Mouse (Mus musculus) lung, embryonic 16.5 days (tissue): ENCODE measurements around the gene C2cd3. TPM values are rescaled to one million over a fixed set of nuclear protein-coding genes. Genes with fewer than 3 reads are reported as not detected.

ENCODE experiments used
- ATAC-seq: fragments of 200-750 bp; cut with Nextera tagmentation; 2 replicates; pipeline ENCODE4 v1.8.0; 2017; ENCODE audit warnings: low read depth, mild to moderate bottlenecking, moderate library complexity
- H3K27ac ChIP-seq: fragments of 300-500 bp; sonication (generic); 2 replicates; pipeline ENCODE4 v1.5.1; 2014; ENCODE audit warnings: mild to moderate bottlenecking, control low read depth, low read length
- H3K27me3 ChIP-seq: fragments of 300-500 bp; sonication (generic); 2 replicates; pipeline ENCODE4 v1.6.1; 2014; ENCODE audit warnings: low read depth, low read length, mixed read lengths; ENCODE audit not compliant: control insufficient read depth, insufficient read depth
- H3K36me3 ChIP-seq: fragments of 300-500 bp; sonication (generic); 2 replicates; pipeline ENCODE4 v1.6.1; 2014; ENCODE audit warnings: low read length; ENCODE audit not compliant: control insufficient read depth, insufficient read depth
- H3K4me1 ChIP-seq: fragments of 300-500 bp; sonication (generic); replicated peaks from 2 replicates; pipeline ENCODE4 v1.6.1; 2014; ENCODE audit warnings: low read length, mixed read lengths; ENCODE audit not compliant: control insufficient read depth, insufficient read depth
- H3K4me2 ChIP-seq: fragments of 300-500 bp; sonication (generic); 2 replicates; pipeline ENCODE4 v1.6.1; 2014; ENCODE audit warnings: low read depth, low read length, control low read depth
- H3K4me3 ChIP-seq: fragments of 300-500 bp; sonication (generic); 2 replicates; pipeline ENCODE4 v1.5.1; 2014; ENCODE audit warnings: mild to moderate bottlenecking, low read length, control low read depth
- H3K9ac ChIP-seq: fragments of 300-500 bp; sonication (generic); 2 replicates; pipeline ENCODE4 v1.6.1; 2014; ENCODE audit warnings: low read length, control low read depth
- H3K9me3 ChIP-seq: fragments of 300-500 bp; sonication (generic); 2 replicates; pipeline ENCODE4 v1.6.1; 2016; ENCODE audit warnings: low read length; ENCODE audit not compliant: control insufficient read depth
- whole genome bisulfite sequencing: fragments of 180-500 bp; shearing (Covaris S2); extraction: QIAGEN DNeasy Blood & Tissue Kit; methylation state at CpG from one replicate; pipeline ENCODE4 v1.1.7; 2014; 5-methylcytosine and 5-hydroxymethylcytosine counted together
- polyA plus RNA-seq: library from polyadenylated mRNA; unstranded; fragments of >200 nt; fragmentation: Nextera tagmentation; extraction: Ambion mirVana; gene quantifications from 2 replicates; pipeline ENCODE4 v1.2.1, GENCODE M21; 2015

Gene C2cd3
- polyA plus RNA-seq, 1 experiment from 2014 or later: 23.1 TPM

DNA sequence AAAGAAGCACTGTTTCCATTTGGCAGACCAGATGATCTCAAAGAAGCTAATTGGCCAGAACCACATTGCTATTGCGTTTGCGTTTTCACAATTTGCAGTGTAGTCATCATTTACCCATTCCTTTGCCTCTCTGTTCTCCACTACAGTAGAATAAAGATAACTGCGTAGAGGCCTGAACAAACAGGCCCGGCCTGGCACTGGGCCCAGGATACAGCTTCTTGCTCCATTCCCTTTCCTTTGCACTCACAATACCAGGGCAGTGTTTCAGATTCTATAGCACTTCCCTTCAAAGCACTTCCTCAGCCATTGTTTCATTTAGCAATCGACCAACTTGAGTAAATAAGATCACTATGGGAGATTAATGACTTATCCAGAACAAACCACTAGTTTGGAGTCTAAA lies 59.1 kb downstream of the C2cd3 start:
- Histone ChIP-seq H3K9me3 (no peaks in the 10 kb centered on the region), H3K27ac (no peak overlapping the region), H3K36me3 (peaks cover 24% of the 10 kb centered on the region), H3K4me3 (no peak overlapping the region), H3K27me3 (no peaks in the 10 kb centered on the region), H3K4me1 (no peaks in the 10 kb centered on the region), H3K4me2 (no peak overlapping the region), H3K9ac (no peak overlapping the region)
- peak; percentile 76 for ATAC-seq
- 61% methylated on average over 5 of the region's 5 CpGs for WGBS

DNA sequence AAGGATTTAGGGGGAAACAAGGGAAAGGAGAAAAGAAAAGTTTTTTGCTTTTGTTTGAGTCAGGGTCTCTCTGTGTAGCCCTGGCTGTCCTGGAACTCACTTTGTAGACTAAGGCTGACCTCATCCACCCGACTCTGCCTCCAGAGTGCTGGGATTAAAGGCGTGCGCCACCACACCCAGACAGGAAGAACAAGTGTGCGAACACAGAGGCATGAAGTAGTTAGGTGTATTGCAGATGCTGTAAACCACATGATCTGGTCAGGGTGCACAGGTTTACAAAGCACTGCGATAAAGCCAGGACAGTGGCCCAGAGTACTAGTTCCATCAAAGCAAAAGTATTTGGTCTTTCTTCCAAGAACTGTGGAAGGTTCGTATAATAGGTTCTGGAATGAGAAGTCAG lies 61.3 kb downstream of the C2cd3 start:
- WGBS: 89% methylated on average over 6 of the region's 6 CpGs
- peaks cover 19% of the 10 kb centered on the region for H3K36me3 ChIP-seq

DNA sequence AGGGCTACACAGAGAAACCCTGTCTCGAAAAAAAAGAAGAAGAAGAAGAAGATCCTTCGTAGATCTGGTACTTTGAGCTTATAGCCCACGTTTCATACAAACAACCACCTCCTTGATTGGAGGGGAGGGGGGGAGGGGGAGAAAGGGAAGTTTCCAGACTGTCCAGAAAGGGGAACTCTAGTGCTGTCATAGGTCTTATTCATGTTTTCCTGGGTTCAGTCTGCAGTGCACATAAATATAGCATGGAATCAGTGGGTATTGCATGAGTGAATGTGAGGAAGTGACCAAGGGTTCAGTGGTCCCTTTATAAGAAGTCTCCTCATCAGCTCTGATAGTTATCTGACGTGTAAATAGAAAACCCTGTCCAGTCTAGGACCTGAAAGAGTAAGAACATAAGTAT lies 71.7 kb downstream of the C2cd3 start:
- Histone ChIP-seq H3K27me3 (no peaks in the 10 kb centered on the region), H3K4me1 (no peaks in the 10 kb centered on the region), H3K9me3 (no peaks in the 10 kb centered on the region), H3K27ac (no peak overlapping the region), H3K4me3 (no peak overlapping the region), H3K9ac (no peak overlapping the region), H3K4me2 (no peak overlapping the region), H3K36me3 (peaks cover 23% of the 10 kb centered on the region)
- 83% methylated on average over 4 of the region's 4 CpGs for WGBS
- ATAC-seq: no peak

More for the DNA sequence above, 61.3 kb downstream of the C2cd3 start:
- Histone ChIP-seq H3K9ac (no peak overlapping the region), H3K27me3 (no peaks in the 10 kb centered on the region), H3K27ac (no peak overlapping the region), H3K4me2 (no peak overlapping the region), H3K9me3 (no peaks in the 10 kb centered on the region), H3K4me1 (no peaks in the 10 kb centered on the region), H3K4me3 (no peak overlapping the region)
- ATAC-seq: no peak

DNA sequence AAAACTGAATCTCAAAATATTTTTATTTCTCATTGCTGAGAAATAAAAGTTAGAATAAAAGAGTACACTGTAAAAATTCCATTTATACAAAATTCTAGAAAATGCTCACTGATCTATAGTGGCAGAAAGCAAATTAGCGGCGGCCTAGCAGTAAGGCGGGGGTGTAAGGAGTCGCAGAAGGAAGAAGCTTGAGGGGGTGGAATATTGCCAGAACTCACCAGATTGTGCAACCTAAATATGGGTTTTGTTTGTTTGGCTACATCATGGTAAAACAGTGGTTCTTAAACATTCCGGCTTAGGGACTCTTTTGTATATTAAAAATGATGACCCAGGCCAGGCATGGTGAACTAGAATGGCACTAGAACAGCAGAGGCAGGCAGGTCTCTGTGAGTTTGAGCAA lies 74.2 kb downstream of the C2cd3 start:
- WGBS: 90% methylated on average over 5 of the region's 5 CpGs
- Histone ChIP-seq H3K36me3 (peaks cover 23% of the 10 kb centered on the region), H3K27ac (no peak overlapping the region)

DNA sequence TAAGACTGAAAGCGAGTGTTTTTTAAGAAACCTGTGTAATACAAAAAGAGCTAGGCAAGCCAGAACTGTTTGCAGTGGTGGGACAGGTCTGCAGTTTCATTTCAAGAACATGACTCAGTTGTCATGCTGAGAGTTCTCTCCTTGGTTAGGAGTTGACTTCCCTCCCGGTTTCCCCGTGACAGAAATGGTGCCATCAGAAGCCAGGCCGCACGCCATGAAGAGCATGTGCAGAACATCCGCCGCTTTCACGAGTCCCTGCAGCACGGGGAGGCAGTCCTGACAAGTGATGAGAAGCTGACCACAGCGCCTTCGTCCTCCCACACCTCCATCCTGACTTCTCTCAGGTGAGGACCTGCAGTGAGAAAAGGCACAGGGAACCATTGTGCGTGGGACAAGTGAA lies 76.5 kb downstream of the C2cd3 start:
- H3K4me1 ChIP-seq: no peaks in the 10 kb centered on the region
- no peak overlapping the region for H3K9ac ChIP-seq
- ATAC-seq: no peak
- WGBS: 92% methylated on average over 12 of the region's 12 CpGs
- H3K4me3 ChIP-seq: no peak overlapping the region
- H3K9me3 ChIP-seq: no peaks in the 10 kb centered on the region
- H3K27me3 ChIP-seq: no peaks in the 10 kb centered on the region
- H3K4me2 ChIP-seq: no peak overlapping the region
- peaks cover 24% of the 10 kb centered on the region for H3K36me3 ChIP-seq
- no peak overlapping the region for H3K27ac ChIP-seq

More for the DNA sequence above, 74.2 kb downstream of the C2cd3 start:
- Histone ChIP-seq H3K9ac (no peak overlapping the region), H3K4me1 (no peaks in the 10 kb centered on the region), H3K9me3 (no peaks in the 10 kb centered on the region), H3K27me3 (no peaks in the 10 kb centered on the region), H3K4me3 (no peak overlapping the region), H3K4me2 (no peak overlapping the region)
- no peak for ATAC-seq

DNA sequence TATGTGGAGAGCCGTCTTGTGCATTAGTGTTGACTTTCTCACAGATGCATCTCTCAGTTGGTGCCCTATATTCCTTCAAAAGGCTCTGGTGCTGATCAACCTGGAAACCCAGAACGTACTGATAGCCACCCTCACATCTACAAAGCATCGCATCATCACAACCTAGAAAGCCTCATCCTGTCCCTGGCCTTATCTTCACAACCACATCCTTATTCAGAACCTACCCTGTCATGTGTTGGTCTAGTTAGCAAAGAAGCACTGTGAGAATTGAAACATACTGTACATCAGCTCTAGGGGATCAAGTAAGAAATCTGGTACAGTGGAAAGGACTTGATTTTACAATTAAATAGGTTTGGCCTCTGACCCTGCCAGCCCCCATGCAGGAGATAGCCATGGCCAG lies 77.0 kb downstream of the C2cd3 start:
- peaks cover 24% of the 10 kb centered on the region for H3K36me3 ChIP-seq
- no peak for ATAC-seq
- 86% methylated on average over 3 of the region's 3 CpGs for WGBS

DNA sequence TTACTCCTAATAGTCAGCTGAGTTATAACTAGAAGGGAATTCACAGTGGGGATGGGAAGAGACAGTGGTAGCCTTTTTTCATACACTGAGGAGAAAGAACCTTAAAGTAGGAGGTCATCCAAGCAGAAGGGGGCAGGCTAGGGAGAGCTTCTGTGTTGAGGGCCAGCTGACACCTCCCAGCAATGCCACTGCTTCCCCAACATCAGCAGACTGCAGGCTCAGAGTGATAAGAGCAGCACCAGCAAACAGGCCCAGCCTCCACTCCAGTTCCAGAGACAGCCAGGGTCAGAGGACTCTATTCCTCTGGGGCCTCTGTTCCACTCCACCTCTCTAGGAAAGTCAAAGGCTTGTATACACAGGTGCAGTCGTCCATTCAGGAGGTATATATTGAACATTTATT lies 86.1 kb downstream of the C2cd3 start:
- Histone ChIP-seq H3K4me3 (no peak overlapping the region), H3K9me3 (no peaks in the 10 kb centered on the region), H3K4me2 (no peak overlapping the region), H3K27ac (no peak overlapping the region), H3K36me3 (peaks cover 21% of the 10 kb centered on the region), H3K4me1 (no peaks in the 10 kb centered on the region), H3K27me3 (no peaks in the 10 kb centered on the region), H3K9ac (no peak overlapping the region)
- no peak for ATAC-seq
- WGBS: 47% methylated on average over 1 of the region's 1 CpGs

More for the DNA sequence above, 77.0 kb downstream of the C2cd3 start:
- no peak overlapping the region for H3K4me2 ChIP-seq
- H3K4me3 ChIP-seq: no peak overlapping the region
- no peaks in the 10 kb centered on the region for H3K9me3 ChIP-seq
- H3K27ac ChIP-seq: no peak overlapping the region
- no peaks in the 10 kb centered on the region for H3K27me3 ChIP-seq
- H3K9ac ChIP-seq: no peak overlapping the region
- H3K4me1 ChIP-seq: no peaks in the 10 kb centered on the region

DNA sequence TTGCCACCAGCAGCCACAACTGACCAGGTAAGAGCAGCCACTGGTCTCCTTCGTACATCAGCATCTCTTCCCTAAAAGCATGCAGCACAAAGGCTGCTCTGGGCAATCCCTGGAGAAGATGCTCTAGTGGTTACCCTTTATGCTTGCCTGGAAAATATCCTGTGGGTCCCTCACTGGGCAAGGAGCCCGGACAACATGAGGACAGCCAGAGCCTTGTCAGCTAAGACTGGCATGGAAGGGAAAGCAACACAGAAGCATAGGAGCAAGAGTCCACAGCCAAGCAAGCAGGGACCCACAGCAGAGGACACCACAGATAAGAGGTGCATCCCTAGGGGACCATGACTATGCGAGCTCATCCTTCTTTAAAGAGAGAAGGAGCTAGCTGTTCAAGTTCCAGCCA lies 87.8 kb downstream of the C2cd3 start:
- H3K4me1 ChIP-seq: peaks cover 4% of the 10 kb centered on the region; the same call in 1 of the 2 replicates
- no peak overlapping the region for H3K9ac ChIP-seq
- H3K4me2 ChIP-seq: no peak overlapping the region
- no peak overlapping the region for H3K27ac ChIP-seq
- ATAC-seq: no peak
- 76% methylated on average over 3 of the region's 3 CpGs for WGBS
- H3K27me3 ChIP-seq: no peaks in the 10 kb centered on the region
- H3K9me3 ChIP-seq: no peaks in the 10 kb centered on the region
- H3K4me3 ChIP-seq: no peak overlapping the region
- peaks cover 13% of the 10 kb centered on the region for H3K36me3 ChIP-seq

DNA sequence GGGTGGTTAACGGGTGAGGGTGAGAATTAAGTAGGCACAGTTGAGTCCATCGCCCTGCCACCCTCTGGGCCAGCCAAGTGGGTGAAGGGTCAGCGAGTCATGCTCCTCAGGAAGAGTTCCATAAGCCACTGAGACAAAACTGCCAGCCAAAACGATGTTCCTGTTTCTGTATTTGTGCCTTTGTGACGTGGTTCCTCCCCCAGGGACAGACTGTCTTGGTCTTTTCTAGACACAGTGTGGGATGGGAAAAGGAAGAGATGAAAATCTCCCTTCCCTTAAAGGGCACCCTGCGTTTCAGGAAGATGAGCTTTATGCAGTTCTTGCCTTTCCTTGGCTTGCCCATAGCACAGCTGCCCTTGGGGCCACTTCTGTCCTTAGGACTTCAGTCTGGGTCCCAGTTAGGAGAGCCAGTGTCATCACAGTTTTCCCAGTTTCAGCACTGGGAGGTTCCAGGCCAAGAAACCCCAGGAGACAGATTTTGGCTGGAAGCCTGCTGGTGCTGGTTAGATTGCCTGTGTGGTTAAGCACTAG lies 89.7 kb downstream of the C2cd3 start:
- Histone ChIP-seq H3K9me3 (no peaks in the 10 kb centered on the region), H3K27me3 (no peaks in the 10 kb centered on the region), H3K36me3 (peaks cover 4% of the 10 kb centered on the region), H3K4me1 (peaks cover 13% of the 10 kb centered on the region), H3K4me2 (no peak overlapping the region), H3K4me3 (no peak overlapping the region), H3K27ac (no peak overlapping the region), H3K9ac (no peak overlapping the region)
- no peak for ATAC-seq
- WGBS: 81% methylated on average over 6 of the region's 6 CpGs

DNA sequence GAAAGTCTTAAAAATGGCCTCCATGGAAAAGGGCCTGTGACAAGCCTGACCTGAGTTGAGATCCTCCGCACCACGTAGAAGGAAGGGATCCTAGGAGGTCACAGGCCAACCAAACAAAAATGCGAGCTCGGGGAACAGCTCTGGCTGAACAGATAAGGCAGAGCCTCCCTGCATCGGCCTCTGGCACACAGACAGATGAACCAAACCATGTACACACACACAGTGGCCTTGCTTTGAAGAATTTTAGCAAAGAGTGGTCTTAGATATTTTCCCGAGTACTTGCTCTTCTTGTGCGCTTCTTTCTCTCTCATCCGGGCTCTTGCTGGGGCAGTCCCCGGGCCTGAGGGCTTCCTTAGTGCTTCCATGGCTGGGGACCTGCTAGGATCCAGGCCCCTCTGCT lies 91.2 kb downstream of the C2cd3 start:
- 57% methylated on average over 9 of the region's 9 CpGs for WGBS
- Histone ChIP-seq H3K36me3 (no peaks in the 10 kb centered on the region; the same call in 1 of the 2 replicates), H3K4me3 (no peak overlapping the region), H3K4me1 (peaks cover 13% of the 10 kb centered on the region), H3K4me2 (no peak overlapping the region), H3K9me3 (no peaks in the 10 kb centered on the region), H3K27ac (no peak overlapping the region), H3K9ac (no peak overlapping the region), H3K27me3 (no peaks in the 10 kb centered on the region)
- no peak for ATAC-seq
